Mouse (Mus musculus): ENCODE results near the gene D130052B06Rik. TPM values are rescaled to one million over a fixed set of nuclear protein-coding genes. Genes with fewer than 3 reads are reported as not detected.
A peak's percentile ranks its signal among the peaks of the same experiment; 100 is the strongest.

The D130052B06Rik gene
- polyA plus RNA-seq, 1 experiment from 2014 or later: not detected

- 91% methylated on average over 3 of the region's 3 CpGs for WGBS
- Histone ChIP-seq H3K27me3 (ENCODE audit: control insufficient read depth, insufficient read depth, low read length) (no peaks in the 10 kb centered on the region), H3K36me3 (ENCODE audit: control insufficient read depth, insufficient read depth, low read length) (no peaks in the 10 kb centered on the region), H3K27ac (ENCODE audit: low read depth, low read length) (no peak overlapping the region), H3K9me3 (ENCODE audit: control insufficient read depth, low read length) (no peaks in the 10 kb centered on the region), H3K4me1 (ENCODE audit: control insufficient read depth, insufficient read depth, low read length) (no peaks in the 10 kb centered on the region), H3K4me3 (ENCODE audit: low read depth, low read length) (no peak overlapping the region), H3K4me2 (no peak overlapping the region), H3K9ac (ENCODE audit: low read length) (no peak overlapping the region)
- no peak for ATAC-seq (ENCODE audit: low FRiP score)
- DNase-seq (ENCODE audit: low spot score, missing footprints): no peak
Measured at GRCm38 (mm10) chr11:33590771-33591170, 8.3 kb upstream of the D130052B06Rik start.

- ATAC-seq (ENCODE audit: low FRiP score) (no peak), DNase-seq (ENCODE audit: low spot score, missing footprints) (no peak)
- H3K9me3 ChIP-seq (ENCODE audit: control insufficient read depth, low read length): no peaks in the 10 kb centered on the region
- H3K27me3 ChIP-seq (ENCODE audit: control insufficient read depth, insufficient read depth, low read length): no peaks in the 10 kb centered on the region
- H3K4me3 ChIP-seq (ENCODE audit: low read depth, low read length): no peak overlapping the region
- H3K36me3 ChIP-seq (ENCODE audit: control insufficient read depth, insufficient read depth, low read length): no peaks in the 10 kb centered on the region
- no peak overlapping the region for H3K27ac ChIP-seq (ENCODE audit: low read depth, low read length)
- 80% methylated on average over 4 of the region's 4 CpGs for WGBS
- H3K9ac ChIP-seq (ENCODE audit: low read length): no peak overlapping the region
- H3K4me2 ChIP-seq: no peak overlapping the region
- H3K4me1 ChIP-seq (ENCODE audit: control insufficient read depth, insufficient read depth, low read length): no peaks in the 10 kb centered on the region
Measured at GRCm38 (mm10) chr11:33592826-33593225, 6.3 kb upstream of the D130052B06Rik start.

- Histone ChIP-seq H3K9me3 (ENCODE audit: control insufficient read depth, low read length) (no peaks in the 10 kb centered on the region), H3K27me3 (ENCODE audit: control insufficient read depth, insufficient read depth, low read length) (no peaks in the 10 kb centered on the region), H3K27ac (ENCODE audit: low read depth, low read length) (no peak overlapping the region), H3K4me2 (no peak overlapping the region), H3K9ac (ENCODE audit: low read length) (no peak overlapping the region), H3K36me3 (ENCODE audit: control insufficient read depth, insufficient read depth, low read length) (no peaks in the 10 kb centered on the region), H3K4me3 (ENCODE audit: low read depth, low read length) (no peak overlapping the region), H3K4me1 (ENCODE audit: control insufficient read depth, insufficient read depth, low read length) (no peaks in the 10 kb centered on the region)
- ATAC-seq (ENCODE audit: low FRiP score) (no peak), DNase-seq (ENCODE audit: low spot score, missing footprints) (no peak)
- 92% methylated on average over 4 of the region's 4 CpGs for WGBS
Measured at GRCm38 (mm10) chr11:33596655-33597054, 2.4 kb upstream of the D130052B06Rik start.

- Histone ChIP-seq H3K9ac (ENCODE audit: low read length) (no peak overlapping the region), H3K27ac (ENCODE audit: low read depth, low read length) (no peak overlapping the region), H3K27me3 (ENCODE audit: control insufficient read depth, insufficient read depth, low read length) (no peaks in the 10 kb centered on the region), H3K4me3 (ENCODE audit: low read depth, low read length) (no peak overlapping the region), H3K36me3 (ENCODE audit: control insufficient read depth, insufficient read depth, low read length) (no peaks in the 10 kb centered on the region), H3K4me2 (no peak overlapping the region), H3K4me1 (ENCODE audit: control insufficient read depth, insufficient read depth, low read length) (no peaks in the 10 kb centered on the region), H3K9me3 (ENCODE audit: control insufficient read depth, low read length) (no peaks in the 10 kb centered on the region)
- ATAC-seq (ENCODE audit: low FRiP score) (no peak), DNase-seq (ENCODE audit: low spot score, missing footprints) (no peak)
- WGBS: 75% methylated on average over 2 of the region's 2 CpGs
Measured at GRCm38 (mm10) chr11:33603174-33603573, 4.1 kb downstream of the D130052B06Rik start.

- Histone ChIP-seq H3K9ac (ENCODE audit: low read length) (no peak overlapping the region), H3K4me2 (no peak overlapping the region), H3K27ac (ENCODE audit: low read depth, low read length) (no peak overlapping the region), H3K27me3 (ENCODE audit: control insufficient read depth, insufficient read depth, low read length) (no peaks in the 10 kb centered on the region), H3K4me3 (ENCODE audit: low read depth, low read length) (no peak overlapping the region), H3K36me3 (ENCODE audit: control insufficient read depth, insufficient read depth, low read length) (no peaks in the 10 kb centered on the region), H3K4me1 (ENCODE audit: control insufficient read depth, insufficient read depth, low read length) (no peaks in the 10 kb centered on the region), H3K9me3 (ENCODE audit: control insufficient read depth, low read length) (no peaks in the 10 kb centered on the region)
- DNase-seq (ENCODE audit: low spot score, missing footprints) (no peak), ATAC-seq (ENCODE audit: low FRiP score) (no peak)
- 58% methylated on average over 3 of the region's 3 CpGs for WGBS
Measured at GRCm38 (mm10) chr11:33607784-33608183, 8.7 kb downstream of the D130052B06Rik start.

- no peaks in the 10 kb centered on the region for H3K4me1 ChIP-seq (ENCODE audit: control insufficient read depth, insufficient read depth, low read length)
- ATAC-seq (ENCODE audit: low FRiP score): peak; percentile 75
- H3K9ac ChIP-seq (ENCODE audit: low read length): no peak overlapping the region
- H3K4me2 ChIP-seq: no peak overlapping the region
- no peaks in the 10 kb centered on the region for H3K9me3 ChIP-seq (ENCODE audit: control insufficient read depth, low read length)
- no peaks in the 10 kb centered on the region for H3K36me3 ChIP-seq (ENCODE audit: control insufficient read depth, insufficient read depth, low read length)
- no peak overlapping the region for H3K4me3 ChIP-seq (ENCODE audit: low read depth, low read length)
- peak; percentile 97 for DNase-seq (ENCODE audit: low spot score, missing footprints)
- H3K27ac ChIP-seq (ENCODE audit: low read depth, low read length): no peak overlapping the region
- no peaks in the 10 kb centered on the region for H3K27me3 ChIP-seq (ENCODE audit: control insufficient read depth, insufficient read depth, low read length)
- WGBS: 8% methylated on average over 15 of the region's 15 CpGs
Measured at GRCm38 (mm10) chr11:33614218-33614617, 15.1 kb downstream of the D130052B06Rik start.

GRCm38 (mm10) chr11:33627136-33627742 is 28.1 kb downstream of the D130052B06Rik start:
- DNase-seq (ENCODE audit: low spot score, missing footprints) (no peak), ATAC-seq (ENCODE audit: low FRiP score) (no peak)
- no peak overlapping the region for H3K4me2 ChIP-seq
- no peaks in the 10 kb centered on the region for H3K27me3 ChIP-seq (ENCODE audit: control insufficient read depth, insufficient read depth, low read length)
- no peaks in the 10 kb centered on the region for H3K9me3 ChIP-seq (ENCODE audit: control insufficient read depth, low read length)
- H3K9ac ChIP-seq (ENCODE audit: low read length): no peak overlapping the region
- WGBS: 86% methylated on average over 4 of the region's 4 CpGs
- H3K36me3 ChIP-seq (ENCODE audit: control insufficient read depth, insufficient read depth, low read length): no peaks in the 10 kb centered on the region
- no peak overlapping the region for H3K27ac ChIP-seq (ENCODE audit: low read depth, low read length)
- no peak overlapping the region for H3K4me3 ChIP-seq (ENCODE audit: low read depth, low read length)
- H3K4me1 ChIP-seq (ENCODE audit: control insufficient read depth, insufficient read depth, low read length): no peaks in the 10 kb centered on the region

- no peaks in the 10 kb centered on the region for H3K9me3 ChIP-seq (ENCODE audit: control insufficient read depth, low read length)
- H3K4me1 ChIP-seq (ENCODE audit: control insufficient read depth, insufficient read depth, low read length): no peaks in the 10 kb centered on the region
- 93% methylated on average over 2 of the region's 2 CpGs for WGBS
- no peak overlapping the region for H3K9ac ChIP-seq (ENCODE audit: low read length)
- DNase-seq (ENCODE audit: low spot score, missing footprints): no peak
- no peak overlapping the region for H3K4me3 ChIP-seq (ENCODE audit: low read depth, low read length)
- no peak overlapping the region for H3K4me2 ChIP-seq
- no peaks in the 10 kb centered on the region for H3K36me3 ChIP-seq (ENCODE audit: control insufficient read depth, insufficient read depth, low read length)
- no peak for ATAC-seq (ENCODE audit: low FRiP score)
- no peak overlapping the region for H3K27ac ChIP-seq (ENCODE audit: low read depth, low read length)
- H3K27me3 ChIP-seq (ENCODE audit: control insufficient read depth, insufficient read depth, low read length): no peaks in the 10 kb centered on the region
Measured at GRCm38 (mm10) chr11:33637107-33637506, 38.0 kb downstream of the D130052B06Rik start.

GRCm38 (mm10) chr11:33649358-33649757 is 50.3 kb downstream of the D130052B06Rik start:
- Histone ChIP-seq H3K27me3 (ENCODE audit: control insufficient read depth, insufficient read depth, low read length) (no peaks in the 10 kb centered on the region), H3K36me3 (ENCODE audit: control insufficient read depth, insufficient read depth, low read length) (no peaks in the 10 kb centered on the region), H3K4me3 (ENCODE audit: low read depth, low read length) (no peak overlapping the region), H3K9me3 (ENCODE audit: control insufficient read depth, low read length) (no peaks in the 10 kb centered on the region), H3K27ac (ENCODE audit: low read depth, low read length) (no peak overlapping the region), H3K4me1 (ENCODE audit: control insufficient read depth, insufficient read depth, low read length) (no peaks in the 10 kb centered on the region), H3K4me2 (no peak overlapping the region), H3K9ac (ENCODE audit: low read length) (no peak overlapping the region)
- ATAC-seq (ENCODE audit: low FRiP score) (no peak), DNase-seq (ENCODE audit: low spot score, missing footprints) (no peak)
- 77% methylated on average over 2 of the region's 2 CpGs for WGBS

All from midbrain, embryonic 11.5 days (tissue).